Mouse (Mus musculus) NIH3T3 (cell line): ENCODE results near the gene Slfn9.
"Not testable (repeated sequence)": the region's sequence is repeated elsewhere in the genome, so short reads cannot be mapped to it uniquely, and the experiment has no call there.

Experiments
- DNase-seq: peaks from one replicate; pipeline ENCODE4 v3.0.0-alpha.2; 2012; ENCODE audit warnings: low read depth

Gene Slfn9

GRCm38 (mm10) chr11:82991469-82992166, at the start of gene Slfn9:
Gene Slfn9, minus strand, starts transcription at chr11:82991830.
- peak; percentile 75 for DNase-seq

DNA sequence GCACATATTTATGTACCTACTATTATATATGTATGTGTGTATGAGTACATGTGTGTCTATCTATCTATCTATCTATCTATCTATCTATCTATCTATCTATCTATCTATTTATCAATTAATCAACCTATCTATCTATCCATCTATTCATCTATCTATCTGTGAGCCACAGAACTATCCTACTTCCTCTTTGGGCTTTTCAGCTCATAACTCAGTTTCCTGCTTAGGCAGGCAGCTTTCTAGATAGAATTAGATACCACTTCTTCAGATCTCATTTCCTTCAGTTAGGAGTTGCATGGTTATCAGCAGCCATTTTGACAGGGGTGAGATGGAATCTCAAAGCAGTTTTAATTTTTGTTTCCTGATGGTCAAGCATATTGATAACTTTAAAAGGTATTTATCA, 49.4 kb upstream of the Slfn9 start:
- DNase-seq: no peak

DNA sequence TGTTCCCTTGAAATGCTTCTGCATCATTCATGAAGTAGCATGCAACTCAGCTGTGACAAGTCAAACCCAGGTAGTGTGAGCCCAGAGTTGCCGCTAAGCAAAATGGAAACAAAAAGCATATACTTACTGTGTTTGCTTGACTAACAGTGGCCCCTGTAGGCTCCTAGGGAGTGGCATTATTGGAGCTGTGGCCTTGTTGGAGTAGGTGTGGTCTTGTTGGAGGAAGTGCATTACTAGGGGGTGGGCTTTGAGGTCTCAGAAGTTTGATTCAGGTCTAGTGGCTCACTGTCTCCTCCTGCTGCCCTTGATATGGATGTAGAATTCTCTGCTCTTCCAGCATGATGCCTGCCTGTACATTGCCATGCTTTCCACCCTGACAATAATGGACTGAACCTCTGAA, 48.7 kb upstream of the Slfn9 start:
- DNase-seq: no peak

DNA sequence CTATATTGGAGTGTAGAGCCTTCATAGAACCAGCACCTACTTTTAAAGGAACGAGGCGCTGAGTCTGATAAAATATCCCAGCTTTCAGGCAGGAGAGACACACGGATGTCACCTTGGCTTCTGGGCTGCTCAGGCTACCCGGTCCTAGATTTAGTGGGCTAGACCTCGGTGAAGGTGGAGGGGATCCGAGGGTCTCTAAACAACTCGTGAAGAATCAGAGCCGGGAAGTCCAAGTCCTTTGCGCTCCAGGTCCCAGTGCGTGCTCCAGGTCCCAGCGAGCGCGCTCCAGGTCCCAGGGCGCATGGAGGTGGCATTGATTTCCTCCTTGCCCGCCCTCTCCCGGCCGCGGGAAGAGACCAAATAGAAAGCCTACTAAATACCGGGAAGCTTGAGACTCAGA, 48.2 kb upstream of the Slfn9 start:
- DNase-seq: no peak

- DNase-seq: peak; percentile 63
Measured at GRCm38 (mm10) chr11:83039156-83039555, 47.5 kb upstream of the Slfn9 start.

DNA sequence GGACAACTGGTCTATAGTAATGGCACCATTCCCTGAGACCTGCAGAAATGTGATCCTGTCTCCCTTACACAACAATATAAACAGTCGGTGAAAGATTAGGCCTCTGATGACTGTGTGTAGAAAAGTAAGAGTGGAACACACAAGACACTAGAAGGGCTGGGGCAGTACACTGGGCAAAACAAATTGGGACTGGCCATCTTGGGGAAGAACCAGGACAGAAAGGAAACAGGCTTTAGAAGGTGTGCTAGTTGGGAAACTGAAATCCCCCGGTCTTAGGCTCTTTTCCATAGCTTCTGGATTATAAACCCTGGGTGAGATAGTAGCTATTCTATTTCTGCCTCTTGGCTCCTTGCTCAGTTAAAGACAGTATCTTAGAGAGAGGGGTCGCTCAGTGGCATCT, 47.1 kb upstream of the Slfn9 start:
- not testable (repeated sequence) for DNase-seq

DNA sequence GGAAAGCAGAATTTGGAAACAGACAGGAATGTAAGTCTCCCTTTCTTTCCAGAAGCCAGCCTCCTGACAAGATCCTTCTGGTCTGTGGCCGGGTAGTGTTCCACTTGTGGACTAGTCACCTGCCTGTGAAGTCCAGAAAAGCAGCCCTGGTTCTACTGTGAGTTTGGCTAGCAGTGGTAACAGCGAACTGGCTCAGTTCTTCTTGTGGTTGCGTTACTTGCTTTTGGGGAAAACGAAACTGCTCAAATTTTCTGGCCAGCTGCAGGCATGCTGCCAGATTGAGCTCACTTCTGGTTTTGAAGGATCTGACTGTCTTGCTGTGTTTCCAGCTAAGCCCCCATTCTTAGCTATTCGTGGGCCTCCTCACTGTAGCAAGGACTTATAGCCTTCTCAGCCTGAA, 29.0 kb upstream of the Slfn9 start, which contains the start of gene Slfn8:
Gene Slfn8 (minus strand): TSS at position 190 of the 400 bp plus-strand sequence.
- peak; percentile 78 for DNase-seq

DNA sequence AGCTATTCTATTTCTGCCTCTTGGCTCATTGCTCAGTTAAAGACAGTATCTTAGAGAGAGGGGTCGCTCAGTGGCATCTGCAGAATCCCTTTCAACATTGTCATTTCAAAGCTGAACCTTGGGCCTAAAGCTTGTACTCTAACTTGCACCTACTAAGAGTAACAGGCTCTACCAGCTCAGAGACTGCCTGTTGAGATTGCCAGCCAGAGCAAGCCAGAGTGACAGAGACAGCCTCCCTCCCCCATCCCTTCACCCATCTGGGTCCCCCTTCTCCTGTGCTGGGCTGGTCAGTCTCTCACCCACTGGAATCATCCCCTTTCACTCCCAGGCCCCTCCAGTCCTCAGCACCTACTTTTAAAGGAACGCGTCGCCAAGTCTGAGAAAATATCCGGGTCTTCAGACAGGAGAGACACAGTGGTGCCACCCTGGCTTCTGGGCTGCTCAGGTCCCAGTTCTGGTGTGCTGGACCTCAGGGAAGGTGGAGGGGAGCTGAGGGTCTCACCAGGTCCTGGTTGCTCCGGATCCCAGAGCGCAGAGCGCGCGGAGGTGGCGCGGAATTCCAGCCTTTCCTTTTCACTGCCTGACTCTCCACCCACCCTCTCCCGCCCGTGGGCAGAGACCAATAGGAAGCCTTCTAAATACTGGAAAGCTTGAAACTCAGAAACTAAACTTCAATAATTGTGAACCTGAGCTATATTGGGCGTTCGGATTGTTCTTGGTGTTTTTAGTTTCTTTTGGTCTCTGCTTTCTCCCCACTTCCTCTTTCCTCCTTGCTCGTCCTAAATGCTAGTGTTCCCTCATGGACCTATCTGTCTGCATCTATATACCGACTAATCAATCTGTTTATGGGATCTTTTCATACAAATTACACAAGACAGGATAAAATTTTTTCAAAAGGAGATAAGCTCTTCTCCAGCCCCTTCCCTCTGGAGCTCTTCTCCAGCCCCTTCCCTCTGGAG, 28.2 kb upstream of the Slfn9 start:
- DNase-seq: not testable (repeated sequence)

- no peak for DNase-seq
Measured at GRCm38 (mm10) chr11:83016093-83016492, 24.5 kb upstream of the Slfn9 start.

DNA sequence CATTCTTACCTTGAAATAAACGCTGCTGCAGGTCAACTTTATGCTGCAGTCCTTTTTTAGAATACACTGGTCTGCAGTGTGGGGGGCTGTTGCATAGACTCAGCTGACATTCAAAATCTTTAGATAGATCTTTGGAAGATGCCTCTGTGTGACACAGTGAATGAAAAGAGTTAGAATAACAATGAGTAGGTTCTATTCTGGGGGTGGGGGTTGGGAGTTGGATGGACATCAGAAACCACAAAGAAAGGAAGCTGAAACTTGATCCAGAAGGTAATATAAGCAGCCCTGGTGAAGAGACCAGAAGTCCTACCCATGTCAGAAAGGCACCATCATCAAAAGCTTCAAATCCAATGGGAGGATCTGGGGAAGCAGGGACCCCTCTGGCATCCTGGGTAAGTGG, 21.7 kb upstream of the Slfn9 start:
- DNase-seq: no peak

- DNase-seq: peak; percentile 83
Measured at GRCm38 (mm10) chr11:82990612-82991385, 831 bp downstream of the Slfn9 start.

DNA sequence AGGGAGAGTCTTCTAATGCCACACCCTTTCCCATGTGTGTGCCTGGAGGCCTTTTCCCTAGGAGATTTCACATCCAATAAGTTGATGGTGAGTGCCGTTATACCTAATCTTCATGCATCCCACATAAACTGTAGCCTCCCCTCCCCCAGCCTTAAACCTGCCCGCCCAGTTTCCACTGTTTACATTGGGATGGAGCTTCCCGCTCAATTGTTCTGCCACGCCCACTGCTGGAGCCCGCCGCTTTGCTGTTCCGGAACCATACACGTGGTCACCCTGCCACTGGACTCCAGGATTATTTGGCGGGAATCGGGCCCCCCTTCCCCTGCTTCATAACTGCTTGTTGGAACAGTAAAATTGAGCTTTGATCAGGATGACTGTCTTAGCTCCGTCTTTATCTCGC, 2.3 kb downstream of the Slfn9 start:
- DNase-seq: no peak

- DNase-seq: peak; percentile 63
Measured at GRCm38 (mm10) chr11:82987621-82988020, 4.0 kb downstream of the Slfn9 start.

GRCm38 (mm10) chr11:82983193-82983592, 8.4 kb downstream of the Slfn9 start:
- DNase-seq: no peak

GRCm38 (mm10) chr11:82982409-82982808, 9.2 kb downstream of the Slfn9 start:
- DNase-seq: not testable (repeated sequence)

DNA sequence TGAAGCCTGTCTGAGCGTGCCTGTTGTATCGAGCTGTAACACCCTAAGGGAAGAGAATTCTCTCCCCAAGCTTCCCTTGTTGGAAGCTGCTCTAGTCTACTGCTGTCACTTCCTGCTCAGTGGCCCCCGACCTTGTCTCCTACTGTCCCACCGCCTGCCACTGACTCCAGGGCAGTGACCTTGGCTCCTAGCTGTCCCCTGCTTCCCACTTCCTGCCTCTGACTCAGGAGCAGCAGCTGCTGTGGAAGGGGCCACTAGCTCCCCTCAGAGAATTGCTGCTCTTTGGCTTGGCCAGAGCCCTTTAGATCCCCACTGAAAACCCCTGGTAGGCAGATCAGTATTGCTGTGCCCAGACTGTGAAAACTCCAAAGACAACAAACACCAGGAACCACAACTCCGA, 17.7 kb downstream of the Slfn9 start:
- DNase-seq: no peak

- no peak for DNase-seq
Measured at GRCm38 (mm10) chr11:82971590-82971974, 20.0 kb downstream of the Slfn9 start.

DNA sequence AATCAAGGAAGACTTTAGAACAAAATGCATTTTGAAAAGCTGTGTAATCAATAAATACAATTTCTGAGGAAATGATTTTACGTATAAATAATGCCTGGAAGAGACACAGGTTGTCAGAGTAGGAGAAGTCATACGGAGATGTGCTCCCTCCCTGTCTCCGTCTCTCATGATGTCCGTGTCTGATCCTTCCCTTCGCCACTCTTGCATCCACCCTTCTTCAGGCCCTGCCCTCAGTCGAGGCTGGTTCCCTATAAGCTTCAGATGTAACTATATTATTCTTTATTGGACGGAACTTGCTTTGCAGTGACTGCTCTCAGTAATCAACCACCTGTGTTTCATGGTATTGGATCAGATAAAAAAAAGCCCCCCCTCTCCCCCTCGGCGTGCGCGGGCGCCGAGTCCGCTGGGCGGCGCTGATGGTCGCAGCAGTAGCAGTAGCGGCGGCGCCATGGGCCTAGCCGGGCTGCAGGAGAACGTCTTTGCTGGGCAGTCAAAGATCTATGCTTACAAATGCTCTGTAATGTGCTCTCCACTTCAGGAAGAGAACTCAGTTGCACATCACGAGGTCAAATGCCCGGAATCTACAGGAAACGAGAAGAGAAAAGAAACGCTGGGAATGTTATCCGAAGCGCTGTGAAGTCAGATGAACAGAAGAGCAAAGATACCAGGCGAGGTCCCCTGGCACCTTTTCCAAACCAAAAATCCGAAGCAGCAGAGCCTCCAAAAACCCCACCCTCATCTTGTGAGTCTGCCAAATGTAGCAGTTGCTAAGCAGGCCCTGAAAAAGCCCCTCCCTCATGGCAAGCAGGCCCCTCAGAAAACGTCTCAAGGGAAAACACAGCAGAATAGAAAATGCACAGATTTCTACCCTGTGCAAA, 20.7 kb downstream of the Slfn9 start:
- DNase-seq: peak; percentile 18

- DNase-seq: no peak
Measured at GRCm38 (mm10) chr11:82962215-82962614, 29.4 kb downstream of the Slfn9 start.

- no peak for DNase-seq
Measured at GRCm38 (mm10) chr11:82961743-82962142, 29.9 kb downstream of the Slfn9 start.

DNA sequence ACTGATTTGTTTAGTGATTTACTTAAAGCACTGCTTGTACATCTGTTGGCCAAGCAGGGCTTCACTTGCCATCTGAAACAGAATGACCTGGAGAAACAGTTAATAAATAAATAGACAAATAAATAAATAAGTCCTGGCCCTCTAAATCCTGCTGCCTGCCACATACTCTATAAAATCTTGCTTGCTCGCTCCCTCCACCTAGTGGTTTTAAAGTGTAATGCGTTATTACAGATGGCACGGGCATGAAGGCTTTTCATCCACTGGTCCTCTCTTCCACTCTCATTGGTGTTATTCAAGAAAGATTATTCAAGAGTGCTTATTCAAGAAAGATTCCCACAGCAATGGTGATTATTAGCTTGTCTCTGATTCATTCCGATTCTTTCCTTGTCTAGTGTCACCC, 32.0 kb downstream of the Slfn9 start:
- DNase-seq: peak; percentile 73
